Mouse (Mus musculus): ENCODE results near the gene Ddx3x. TPM values are rescaled to one million over a fixed set of nuclear protein-coding genes. Genes with fewer than 3 reads are reported as not detected.
"Not testable (repeated sequence)": the region's sequence is repeated elsewhere in the genome, so short reads cannot be mapped to it uniquely, and the experiment has no call there.

Ddx3x gene
- polyA plus RNA-seq, 1 experiment from 2014 or later: 112 TPM

- Histone ChIP-seq H3K36me3 (replicated peaks) (peaks cover 22% of the 10 kb centered on the region), H3K4me1 (peaks cover 20% of the 10 kb centered on the region), H3K4me3 (no peak overlapping the region), H3K9me3 (no peaks in the 10 kb centered on the region), H3K27ac (no peak overlapping the region), H3K27me3 (replicated peaks) (no peaks in the 10 kb centered on the region), H3K9ac (no peak overlapping the region), H3K4me2 (no peak overlapping the region)
- no peak for ATAC-seq (replicated peaks)
- WGBS: 72% methylated on average over 4 of the region's 4 CpGs
Measured at GRCm38 (mm10) chrX:13285772-13286171, 5.0 kb downstream of the Ddx3x start.

- H3K27ac ChIP-seq: no peak overlapping the region
- H3K27me3 ChIP-seq (replicated peaks): no peaks in the 10 kb centered on the region
- H3K4me1 ChIP-seq: no peaks in the 10 kb centered on the region
- 45% methylated on average over 6 of the region's 6 CpGs for WGBS
- no peak overlapping the region for H3K4me3 ChIP-seq
- ATAC-seq (replicated peaks): peak; percentile 64; the same call in 1 of the 2 replicates
- H3K36me3 ChIP-seq (replicated peaks): peaks cover 15% of the 10 kb centered on the region
- no peaks in the 10 kb centered on the region for H3K9me3 ChIP-seq
- no peak overlapping the region for H3K9ac ChIP-seq
- H3K4me2 ChIP-seq: no peak overlapping the region
Measured at GRCm38 (mm10) chrX:13294505-13295228, 13.9 kb downstream of the Ddx3x start.

- no peak overlapping the region for H3K4me3 ChIP-seq
- H3K9me3 ChIP-seq: no peaks in the 10 kb centered on the region
- peaks cover 12% of the 10 kb centered on the region; the same call in 1 of the 2 replicates for H3K36me3 ChIP-seq (replicated peaks)
- no peaks in the 10 kb centered on the region for H3K4me1 ChIP-seq
- ATAC-seq (replicated peaks): peak; percentile 10; the same call in 1 of the 2 replicates
- H3K4me2 ChIP-seq: no peak overlapping the region
- H3K27ac ChIP-seq: no peak overlapping the region
- no peaks in the 10 kb centered on the region for H3K27me3 ChIP-seq (replicated peaks)
- H3K9ac ChIP-seq: no peak overlapping the region
Measured at GRCm38 (mm10) chrX:13295229-13295571, 14.4 kb downstream of the Ddx3x start.

GRCm38 (mm10) chrX:13296241-13296640 is 15.5 kb downstream of the Ddx3x start:
- not testable (repeated sequence) for H3K9me3 ChIP-seq; ATAC-seq (replicated peaks); H3K4me1 ChIP-seq; H3K9ac ChIP-seq; H3K36me3 ChIP-seq (replicated peaks); H3K4me2 ChIP-seq; H3K4me3 ChIP-seq; H3K27me3 ChIP-seq (replicated peaks); H3K27ac ChIP-seq
- 29% methylated on average over 4 of the region's 4 CpGs for WGBS

- Histone ChIP-seq H3K4me2 (no peak overlapping the region), H3K9me3 (no peaks in the 10 kb centered on the region), H3K9ac (no peak overlapping the region), H3K4me1 (no peaks in the 10 kb centered on the region), H3K27ac (no peak overlapping the region), H3K36me3 (replicated peaks) (no peaks in the 10 kb centered on the region), H3K27me3 (replicated peaks) (0 out of 2 replicates have a peak, but pooled peaks cover under 1% of the 10 kb centered on the region), H3K4me3 (no peak overlapping the region)
- 72% methylated on average over 3 of the region's 3 CpGs for WGBS
- ATAC-seq (replicated peaks): no peak
Measured at GRCm38 (mm10) chrX:13306190-13306589, 25.4 kb downstream of the Ddx3x start.

- H3K27ac ChIP-seq: no peak overlapping the region
- WGBS: 87% methylated on average over 4 of the region's 4 CpGs
- no peak overlapping the region for H3K4me2 ChIP-seq
- no peak overlapping the region for H3K4me3 ChIP-seq
- no peaks in the 10 kb centered on the region for H3K4me1 ChIP-seq
- no peaks in the 10 kb centered on the region for H3K36me3 ChIP-seq (replicated peaks)
- no peaks in the 10 kb centered on the region for H3K9me3 ChIP-seq
- no peak for ATAC-seq (replicated peaks)
- no peak overlapping the region for H3K9ac ChIP-seq
- 0 out of 2 replicates have a peak, but pooled peaks cover 4% of the 10 kb centered on the region for H3K27me3 ChIP-seq (replicated peaks)
Measured at GRCm38 (mm10) chrX:13311396-13311795, 30.6 kb downstream of the Ddx3x start.

GRCm38 (mm10) chrX:13329611-13330010 is 48.8 kb downstream of the Ddx3x start:
- Histone ChIP-seq H3K4me3 (no peak overlapping the region), H3K27ac (no peak overlapping the region), H3K4me2 (no peak overlapping the region), H3K9me3 (no peaks in the 10 kb centered on the region), H3K9ac (no peak overlapping the region), H3K36me3 (replicated peaks) (no peaks in the 10 kb centered on the region), H3K4me1 (no peaks in the 10 kb centered on the region), H3K27me3 (replicated peaks) (no peaks in the 10 kb centered on the region)
- no peak for ATAC-seq (replicated peaks)
- WGBS: 76% methylated on average over 7 of the region's 7 CpGs

Other genes starting within 250 kb of the Ddx3x start
- 39.3 and 41.6 TPM in 2 replicates for gene Usp9x, start 209.5 kb upstream of the Ddx3x start, polyA plus RNA-seq (2015; fragmentation: Nextera tagmentation; extraction: Ambion mirVana)
- gene Nyx, start 185.1 kb downstream of the Ddx3x start, polyA plus RNA-seq (2015; fragmentation: Nextera tagmentation; extraction: Ambion mirVana): 0.18 and 0.26 TPM in 2 replicates